Mouse (Mus musculus) erythroblast, embryonic 14.5 days (primary cell): Measurements from ENCODE around the gene Ly9.

Experiments used
- GATA1 ChIP-seq: IDR thresholded peaks from 2 replicates; pipeline ENCODE4 v1.6.1; 2012; ENCODE audit warnings: low read length, inconsistent platforms, mixed read lengths
- TAL1 ChIP-seq: IDR thresholded peaks from 3 replicates; pipeline ENCODE4 v1.6.1; 2012; ENCODE audit warnings: low read length, inconsistent platforms, mixed read lengths

- TF ChIP-seq GATA1 = no peak
- TF ChIP-seq TAL1 = no peak
These were observed 43.0 kb downstream of the Ly9 start for GRCm38 (mm10) chr1:171564247-171564646.
